Mouse (Mus musculus) myocyte (in vitro differentiated cells): ENCODE measurements at regions not wholly inside any gene's neighbourhood (a gene's known extent, or its start where the extent isn't known, plus 50 kb on each side); places are given as distances from the start of the nearest gene placed in this dataset.

Experiments
- H3K27me3 ChIP-seq: one replicate; pipeline ENCODE4 v1.6.1; 2011; ENCODE audit not compliant: control insufficient read depth, insufficient read depth, insufficient read length
- H3K36me3 ChIP-seq: one replicate; pipeline ENCODE4 v1.6.1; 2011; ENCODE audit not compliant: control insufficient read depth, insufficient read depth
- H3K4me2 ChIP-seq: one replicate; pipeline ENCODE4 v1.6.1; 2011; ENCODE audit warnings: low read depth, control low read depth
- H3K4me3 ChIP-seq: one replicate; pipeline ENCODE4 v1.5.1; 2011; ENCODE audit warnings: mild to moderate bottlenecking, control low read depth, moderate library complexity
- H3K79me2 ChIP-seq: one replicate; pipeline ENCODE4 v1.6.1; 2011; ENCODE audit not compliant: control insufficient read depth, insufficient read depth
- H3ac ChIP-seq: one replicate; pipeline ENCODE4 v1.6.1; 2011; ENCODE audit not compliant: control insufficient read depth, insufficient read length
- CEBPB ChIP-seq: IDR thresholded peaks from 2 replicates; pipeline ENCODE4 v1.6.1; 2011; ENCODE audit warnings: mild to moderate bottlenecking, moderate library complexity; ENCODE audit not compliant: poor library complexity, insufficient read depth, severe bottlenecking
- E2F4 ChIP-seq: IDR thresholded peaks from one replicate; pipeline ENCODE4 v1.6.1; 2011; ENCODE audit warnings: mild to moderate bottlenecking, control low read depth, moderate library complexity; ENCODE audit not compliant: insufficient read depth
- MAX ChIP-seq: IDR thresholded peaks from one replicate; pipeline ENCODE4 v1.6.1; 2011; ENCODE audit warnings: low read depth, mild to moderate bottlenecking, control low read depth
- MYOD1 ChIP-seq, 3 experiments: IDR thresholded peaks; one replicate each; pipeline ENCODE4 v1.6.1; 2011; ENCODE audit warnings: control low read depth in 2 of 3, low read depth in 2 of 3, mild to moderate bottlenecking in 2 of 3, moderate library complexity in 1 of 3; ENCODE audit not compliant: insufficient read length in 2 of 3, control insufficient read depth in 1 of 3
- MYOG ChIP-seq, 3 experiments: IDR thresholded peaks; one replicate each; pipeline ENCODE4 v1.6.1; 2011; ENCODE audit warnings: control low read depth in 2 of 3, low read depth in 2 of 3, mild to moderate bottlenecking in 2 of 3; ENCODE audit not compliant: insufficient read length in 2 of 3, control insufficient read depth in 1 of 3, insufficient read depth in 1 of 3
- POLR2A ChIP-seq: IDR thresholded peaks from one replicate; pipeline ENCODE4 v1.6.1; 2011; ENCODE audit warnings: low read depth, mild to moderate bottlenecking, control low read depth, moderate library complexity; ENCODE audit not compliant: insufficient read length
- POLR2AphosphoS2 ChIP-seq: IDR thresholded peaks from one replicate; pipeline ENCODE4 v1.6.1; 2011; ENCODE audit warnings: low read depth, control low read depth; ENCODE audit not compliant: insufficient read length
- REST ChIP-seq: IDR thresholded peaks from one replicate; pipeline ENCODE4 v1.6.1; 2011; ENCODE audit warnings: mild to moderate bottlenecking, control low read depth, moderate library complexity; ENCODE audit not compliant: insufficient read depth, insufficient read length
- SRF ChIP-seq: IDR thresholded peaks from one replicate; pipeline ENCODE4 v1.6.1; 2011; ENCODE audit warnings: low read depth; ENCODE audit not compliant: control insufficient read depth, insufficient read length
- TCF12 ChIP-seq: IDR thresholded peaks from one replicate; pipeline ENCODE4 v1.6.1; 2011; ENCODE audit warnings: mild to moderate bottlenecking, control low read depth; ENCODE audit not compliant: poor library complexity, insufficient read depth, severe bottlenecking
- TCF3 ChIP-seq: IDR thresholded peaks from one replicate; pipeline ENCODE4 v1.6.1; 2011; ENCODE audit warnings: low read depth, control low read depth; ENCODE audit not compliant: insufficient read length
- USF1 ChIP-seq: IDR thresholded peaks from one replicate; pipeline ENCODE4 v1.6.1; 2011; ENCODE audit warnings: low read depth, mild to moderate bottlenecking, control low read depth, moderate library complexity

GRCm38 (mm10) chr15:32009818-32010217 lies 167.3 kb upstream of the Tas2r119 start:
- Histone ChIP-seq H3K36me3 (no peaks in the 10 kb centered on the region), H3K4me2 (no peak overlapping the region), H3K4me3 (no peak overlapping the region), H3K27me3 (no peaks in the 10 kb centered on the region), H3K79me2 (no peaks in the 10 kb centered on the region), H3ac (no peak overlapping the region)
- TF ChIP-seq TCF3 (no peak), REST (no peak), MYOD1 (IDR thresholded peaks at IDR 0.05; ENCODE audit: control insufficient read depth in 1 of 3, insufficient read length in 2 of 3, low read depth in 2 of 3) (no peak), CEBPB (no peak), POLR2AphosphoS2 (no peak), SRF (no peak), USF1 (no peak), MAX (no peak), E2F4 (no peak), MYOG (IDR thresholded peaks at IDR 0.05; ENCODE audit: control insufficient read depth in 1 of 3, insufficient read depth in 1 of 3, insufficient read length in 2 of 3, low read depth in 2 of 3) (no peak), POLR2A (no peak), TCF12 (no peak)

GRCm38 (mm10) chr15:32012044-32012443 lies 165.0 kb upstream of the Tas2r119 start:
- no peaks in the 10 kb centered on the region for H3K27me3 ChIP-seq
- no peaks in the 10 kb centered on the region for H3K36me3 ChIP-seq
- no peak for TF ChIP-seq TCF12
- no peak for TF ChIP-seq TCF3
- no peak for TF ChIP-seq REST
- TF ChIP-seq POLR2A = no peak
- no peak for TF ChIP-seq MYOG (IDR thresholded peaks at IDR 0.05; ENCODE audit: control insufficient read depth in 1 of 3, insufficient read depth in 1 of 3, insufficient read length in 2 of 3, low read depth in 2 of 3)
- no peak for TF ChIP-seq SRF
- TF ChIP-seq MYOD1 (IDR thresholded peaks at IDR 0.05; ENCODE audit: control insufficient read depth in 1 of 3, insufficient read length in 2 of 3, low read depth in 2 of 3) = no peak
- TF ChIP-seq MAX = no peak
- TF ChIP-seq USF1 = no peak
- no peak for TF ChIP-seq CEBPB
- no peak for TF ChIP-seq POLR2AphosphoS2
- no peak for TF ChIP-seq E2F4
- H3K4me2 ChIP-seq = peak overlapping the region; percentile 2
- H3ac ChIP-seq = no peak overlapping the region
- no peaks in the 10 kb centered on the region for H3K79me2 ChIP-seq
- H3K4me3 ChIP-seq = no peak overlapping the region

DNA sequence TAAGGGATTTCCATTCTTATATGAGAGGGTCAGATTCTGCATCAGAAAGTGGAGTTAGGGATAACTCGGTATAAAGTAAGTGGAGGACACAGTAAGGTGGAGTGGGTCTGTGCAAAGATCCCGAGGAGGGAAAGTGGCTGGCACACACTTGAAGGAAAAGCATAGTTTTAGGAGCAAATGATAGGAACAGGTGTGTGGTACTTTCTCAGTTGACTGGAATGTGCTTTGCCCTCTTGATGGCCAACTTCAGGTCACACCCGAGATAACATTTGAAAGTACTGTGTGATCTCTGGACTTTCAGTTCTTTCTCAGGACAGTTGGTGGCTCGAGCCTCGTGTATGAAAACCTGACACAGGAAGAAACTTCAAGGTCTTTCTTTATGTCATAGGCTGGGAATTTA lies 164.3 kb upstream of the Tas2r119 start:
- Histone ChIP-seq H3K27me3 (no peaks in the 10 kb centered on the region), H3K36me3 (no peaks in the 10 kb centered on the region), H3K4me3 (no peak overlapping the region), H3ac (no peak overlapping the region), H3K79me2 (no peaks in the 10 kb centered on the region), H3K4me2 (peak overlapping the region; percentile 40)
- no peak for TF ChIP-seq SRF
- peak in 2 of 3 experiments; percentile 48 to 57 for TF ChIP-seq MYOD1 (IDR thresholded peaks at IDR 0.05; ENCODE audit: control insufficient read depth in 1 of 3, insufficient read length in 2 of 3, low read depth in 2 of 3)

DNA sequence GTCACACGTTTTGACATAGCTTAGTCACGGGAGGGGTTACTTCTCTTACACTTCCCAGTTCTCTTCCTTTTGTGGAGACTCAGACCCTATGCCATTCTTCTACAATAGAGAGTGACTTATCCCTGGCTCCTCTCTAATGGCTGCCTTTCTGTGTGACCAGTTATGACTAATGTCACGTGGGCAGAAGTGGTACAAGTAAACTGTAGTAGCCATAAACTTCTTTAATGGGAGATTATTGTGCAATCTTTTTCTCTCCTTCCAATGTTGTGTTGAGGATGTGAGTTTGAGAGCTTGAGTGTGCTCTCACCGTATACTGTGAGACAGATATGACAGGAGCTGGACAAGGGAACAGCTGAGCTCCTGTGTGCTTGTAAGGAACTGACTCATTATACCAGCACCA lies 161.9 kb upstream of the Tas2r119 start:
- Histone ChIP-seq H3K4me2 (no peak overlapping the region), H3K4me3 (no peak overlapping the region), H3ac (no peak overlapping the region), H3K27me3 (no peaks in the 10 kb centered on the region), H3K79me2 (no peaks in the 10 kb centered on the region), H3K36me3 (no peaks in the 10 kb centered on the region)
- TF ChIP-seq POLR2A = no peak
- no peak for TF ChIP-seq POLR2AphosphoS2
- TF ChIP-seq TCF12 = no peak
- TF ChIP-seq USF1 = peak; percentile 52
- TF ChIP-seq CEBPB = 0 out of 2 replicates have a peak, but pooled peaks have one; percentile 45
- no peak for TF ChIP-seq MAX
- TF ChIP-seq TCF3 = no peak
- no peak for TF ChIP-seq MYOG (IDR thresholded peaks at IDR 0.05; ENCODE audit: control insufficient read depth in 1 of 3, insufficient read depth in 1 of 3, insufficient read length in 2 of 3, low read depth in 2 of 3)
- TF ChIP-seq SRF = no peak
- no peak for TF ChIP-seq E2F4
- TF ChIP-seq MYOD1 (IDR thresholded peaks at IDR 0.05; ENCODE audit: control insufficient read depth in 1 of 3, insufficient read length in 2 of 3, low read depth in 2 of 3) = no peak
- TF ChIP-seq REST = no peak

DNA sequence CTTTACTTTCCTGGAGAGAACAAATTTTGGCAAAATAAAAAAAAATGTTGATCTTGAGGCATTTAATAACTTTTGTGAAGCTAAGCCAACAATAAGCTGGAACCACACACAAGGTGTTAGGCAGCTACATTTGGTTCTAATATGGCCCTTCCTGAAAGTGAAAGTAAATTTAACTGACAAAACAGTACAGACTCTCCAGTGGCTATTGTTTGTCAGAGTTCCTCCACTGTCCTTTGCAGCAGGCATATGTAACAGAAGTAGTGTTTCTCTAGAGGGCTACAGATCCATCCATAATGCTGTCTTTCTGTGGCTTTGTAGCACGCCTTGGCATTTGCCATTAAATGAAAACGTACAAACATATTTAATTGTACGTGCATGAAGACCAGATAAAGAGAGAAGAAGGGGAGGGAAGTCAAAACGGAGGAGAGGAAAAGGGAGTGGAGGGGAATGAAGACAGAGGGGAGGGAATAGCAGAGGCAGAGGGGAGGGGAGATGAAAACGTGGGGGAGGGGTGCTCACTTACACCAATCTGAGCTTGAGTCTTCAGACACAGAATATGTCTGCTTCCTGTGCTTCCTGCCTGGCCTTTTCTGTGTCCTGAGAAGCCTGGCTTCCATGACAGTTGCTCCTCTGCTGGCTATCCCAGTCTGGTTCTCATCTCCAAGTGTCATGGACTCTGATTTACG lies 156.6 kb upstream of the Tas2r119 start:
- Histone ChIP-seq H3K4me2 (peak overlapping the region; percentile 57), H3K4me3 (no peak overlapping the region), H3K36me3 (no peaks in the 10 kb centered on the region), H3K27me3 (no peaks in the 10 kb centered on the region), H3K79me2 (no peaks in the 10 kb centered on the region), H3ac (no peak overlapping the region)
- TF ChIP-seq SRF (no peak), CEBPB (no peak), POLR2AphosphoS2 (no peak), MYOD1 (IDR thresholded peaks at IDR 0.05; ENCODE audit: control insufficient read depth in 1 of 3, insufficient read length in 2 of 3, low read depth in 2 of 3) (no peak), MAX (no peak), TCF12 (no peak), MYOG (IDR thresholded peaks at IDR 0.05; ENCODE audit: control insufficient read depth in 1 of 3, insufficient read depth in 1 of 3, insufficient read length in 2 of 3, low read depth in 2 of 3) (no peak), USF1 (no peak), TCF3 (no peak), POLR2A (no peak), E2F4 (no peak), REST (no peak)
